Mouse (Mus musculus) NIH3T3 (cell line): Measurements from ENCODE around the gene Apobec1.
"Not testable (repeated sequence)": the region's sequence is repeated elsewhere in the genome, so short reads cannot be mapped to it uniquely, and the experiment has no call there.

Experiments
- DNase-seq: peaks from one replicate; pipeline ENCODE4 v3.0.0-alpha.2; 2012; ENCODE audit warnings: low read depth

The Apobec1 gene

DNA sequence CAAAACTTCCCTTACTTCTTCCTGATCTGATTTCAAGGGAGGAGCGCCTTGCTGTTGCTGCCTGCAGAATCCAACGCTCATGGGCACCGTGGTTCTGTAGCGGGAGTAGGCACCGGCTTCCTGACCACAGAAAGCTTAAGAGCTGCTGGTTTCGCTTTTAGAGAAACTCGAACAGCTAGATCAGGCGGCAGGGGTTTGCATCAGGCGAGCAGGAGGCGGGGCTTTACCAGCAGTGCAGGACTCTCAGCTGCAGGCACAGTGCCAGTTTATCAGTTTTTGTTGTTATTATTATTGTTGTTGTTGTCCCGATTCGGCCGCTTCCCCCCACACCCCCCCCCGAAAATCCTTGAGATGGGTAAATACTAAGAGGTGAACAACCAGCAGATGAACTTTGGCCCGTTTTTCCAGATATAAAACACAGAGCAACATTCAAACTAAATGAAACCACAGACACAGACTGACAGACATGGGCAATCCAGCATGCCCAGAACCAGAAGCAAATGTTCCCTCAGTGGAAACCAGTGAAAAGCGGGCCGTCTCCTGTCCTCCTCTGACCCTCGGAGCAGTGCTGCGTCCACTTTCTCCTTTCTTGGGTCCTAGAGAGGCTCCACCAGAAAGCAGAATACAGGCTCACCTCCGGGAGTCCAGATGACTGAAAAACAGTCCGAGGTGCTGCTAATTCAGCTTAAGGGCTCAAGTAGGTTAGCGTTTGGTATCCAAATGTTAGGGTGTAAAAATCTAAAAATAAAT is at the start of gene Apobec1:
Gene Apobec1 (minus strand): TSS at position 203 of the 750 bp plus-strand sequence.
- DNase-seq: peak; percentile 93

DNA sequence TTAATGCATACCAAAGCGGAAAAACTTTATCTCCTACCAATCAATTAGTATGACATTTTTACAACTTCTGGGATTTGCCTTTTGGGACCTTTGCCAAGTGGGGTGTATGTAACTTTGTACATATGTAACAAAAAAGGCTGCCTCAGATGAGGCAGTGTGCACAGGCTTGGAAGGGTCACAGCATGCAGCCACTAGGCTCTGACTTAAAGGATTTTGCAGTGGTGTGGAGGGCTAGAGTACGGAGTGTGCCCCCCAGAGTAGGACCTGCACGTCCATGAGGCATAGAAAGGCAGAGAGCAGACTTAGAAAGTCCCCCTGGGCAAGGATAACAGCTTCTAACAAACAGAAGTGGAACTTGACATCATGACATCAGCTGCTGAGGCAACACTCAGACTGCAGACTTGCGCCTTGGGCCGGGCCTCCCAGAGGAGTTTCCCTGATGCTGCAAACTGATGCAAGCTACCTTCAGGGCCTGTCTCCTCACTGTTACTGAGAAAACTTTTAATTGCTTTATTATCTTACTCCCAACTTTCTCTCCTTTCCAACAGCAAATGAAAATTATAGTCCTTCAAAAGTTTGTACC is 48.2 kb upstream of the Apobec1 start:
- no peak for DNase-seq

DNA sequence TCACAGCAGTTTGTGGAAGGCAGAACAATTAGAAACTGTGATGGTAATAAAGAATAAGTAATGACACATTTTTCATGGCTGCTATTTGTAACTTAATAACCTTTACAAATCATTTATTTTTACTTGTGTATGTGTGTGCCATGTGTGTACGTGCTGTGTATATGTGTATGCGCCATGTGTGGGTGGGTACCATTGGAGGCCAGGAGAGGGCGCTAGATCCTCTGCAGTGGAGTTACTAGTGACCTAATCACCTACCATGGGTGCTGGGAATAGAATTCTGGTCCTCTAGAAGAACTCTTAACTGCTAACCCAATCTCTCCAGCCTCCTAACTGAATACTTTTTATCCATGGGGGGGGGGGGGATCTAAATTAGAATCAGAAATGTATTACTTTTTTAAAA is 47.7 kb upstream of the Apobec1 start:
- no peak for DNase-seq

DNA sequence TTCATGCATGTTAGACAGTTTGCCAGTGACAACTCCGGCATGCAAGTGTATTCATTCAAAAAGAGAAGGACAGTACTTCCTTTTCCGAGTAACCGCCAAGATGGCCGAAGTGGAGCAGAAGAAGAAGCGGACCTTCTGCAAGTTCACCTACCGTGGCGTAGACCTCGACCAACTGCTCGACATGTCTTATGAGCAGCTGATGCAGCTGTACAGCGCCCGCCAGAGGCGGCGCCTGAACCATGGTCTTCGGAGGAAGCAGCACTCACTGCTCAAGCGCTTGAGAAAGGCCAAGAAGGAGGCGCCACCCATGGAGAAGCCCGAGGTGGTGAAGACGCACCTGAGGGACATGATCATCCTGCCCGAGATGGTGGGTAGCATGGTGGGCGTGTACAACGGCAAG is 42.0 kb upstream of the Apobec1 start:
- DNase-seq: not testable (repeated sequence)

DNA sequence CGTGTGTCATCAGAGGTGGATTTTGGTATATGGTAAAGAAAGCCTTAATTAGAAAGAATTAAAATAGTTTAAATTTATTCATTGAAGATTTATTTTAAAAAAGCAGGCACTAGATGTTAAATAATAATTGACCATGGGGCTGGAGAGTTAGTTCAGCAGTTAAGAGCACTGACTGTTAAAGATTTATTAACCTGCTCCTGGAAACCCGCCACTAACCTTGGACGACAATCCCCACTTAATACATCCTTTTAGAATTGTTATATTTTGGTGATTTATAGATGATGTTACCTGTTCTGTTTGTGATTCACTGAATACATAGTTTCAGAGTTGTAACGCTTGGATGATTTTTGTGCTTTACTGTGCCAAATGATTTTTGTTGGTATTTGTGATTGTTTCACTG is 35.3 kb upstream of the Apobec1 start:
- not testable (repeated sequence) for DNase-seq

DNA sequence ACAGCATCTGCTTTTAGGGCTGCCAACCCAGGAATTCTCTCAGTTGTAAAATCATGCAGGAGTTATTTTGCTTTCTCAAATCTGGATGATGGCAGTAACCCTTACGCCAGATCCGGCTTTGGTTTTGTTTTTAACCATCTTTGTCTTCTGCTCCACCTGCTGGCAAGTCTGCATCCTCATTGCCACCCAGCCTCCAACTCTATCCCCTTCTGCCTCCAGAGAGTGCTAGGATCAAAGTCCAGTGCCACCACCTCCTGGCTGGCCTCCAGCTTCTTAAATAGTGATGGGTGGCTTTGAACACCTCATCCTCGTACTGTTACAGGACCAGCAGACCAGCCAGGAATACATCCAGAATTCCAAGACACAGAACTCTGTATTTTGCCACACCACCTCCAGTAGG is 34.4 kb upstream of the Apobec1 start:
- peak; percentile 11 for DNase-seq

DNA sequence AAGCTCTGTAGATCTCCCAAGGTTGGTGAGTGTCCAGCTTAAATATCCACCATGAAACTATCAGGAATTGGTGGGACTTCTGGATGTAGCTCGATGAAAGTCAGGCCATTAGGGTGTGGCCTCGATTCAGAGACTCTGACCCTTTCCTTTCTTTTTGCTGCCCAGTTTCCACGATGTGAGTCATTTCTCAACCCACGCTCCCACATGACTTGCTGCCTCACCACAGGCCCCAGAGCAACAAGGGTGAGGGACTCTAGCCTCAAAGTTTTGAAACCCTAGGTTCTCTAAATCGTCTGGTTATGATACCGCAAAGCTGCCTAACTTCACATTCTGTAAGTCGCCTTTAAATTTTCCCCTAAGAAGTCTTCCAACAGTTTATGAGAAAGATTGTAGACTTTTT is 33.1 kb upstream of the Apobec1 start:
- peak; percentile 62 for DNase-seq

DNA sequence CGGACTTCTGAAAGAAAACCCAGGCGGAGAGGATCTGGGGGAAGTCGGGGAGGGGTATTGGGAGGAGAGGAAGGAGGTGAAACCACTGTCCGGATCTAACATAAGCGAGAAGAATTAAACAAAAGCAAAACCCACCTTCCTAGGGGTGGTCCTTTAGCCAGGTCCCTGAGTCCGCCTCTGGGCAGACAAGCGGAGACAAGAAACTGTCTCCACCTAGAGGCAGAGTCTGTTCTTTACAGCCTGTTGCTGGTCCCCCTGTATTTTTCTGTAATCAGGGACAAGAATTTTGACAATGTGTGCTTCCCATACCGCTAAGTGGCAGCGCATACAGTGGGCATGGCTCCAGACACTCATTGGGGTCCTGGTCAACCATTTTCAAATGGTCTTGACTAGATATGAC is 31.2 kb upstream of the Apobec1 start:
- DNase-seq: peak; percentile 25

DNA sequence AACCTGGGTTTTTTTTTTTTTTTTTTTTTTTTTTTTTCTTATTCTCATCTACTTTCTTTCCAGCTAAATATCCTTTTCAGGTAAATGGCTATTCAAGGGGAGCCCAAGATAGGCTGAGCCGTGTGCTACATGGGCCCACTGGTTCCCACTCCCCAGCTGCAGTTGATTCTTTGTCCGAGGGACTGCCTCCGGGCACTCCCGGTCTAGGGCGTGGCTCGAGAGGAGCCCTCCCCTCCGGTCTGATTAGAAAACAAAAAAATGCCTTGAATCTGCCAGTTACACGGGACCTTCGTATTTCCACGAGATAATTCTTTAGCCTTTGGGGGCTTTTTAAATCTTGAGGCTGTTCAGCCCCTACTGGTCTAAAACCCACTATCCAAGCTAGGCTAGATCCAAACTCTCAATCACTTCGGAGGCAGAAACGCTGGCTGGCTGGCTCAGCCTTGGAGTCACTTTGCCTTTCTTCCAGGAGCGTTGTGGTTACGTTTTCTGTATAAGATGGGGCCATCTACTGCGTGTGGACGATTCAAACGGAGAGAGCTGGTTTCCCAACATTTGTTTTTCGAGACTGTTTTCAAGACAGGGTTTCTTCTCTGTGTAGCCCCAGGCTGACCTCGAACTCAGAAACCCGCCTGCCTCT is 25.3 kb upstream of the Apobec1 start:
- no peak for DNase-seq

DNA sequence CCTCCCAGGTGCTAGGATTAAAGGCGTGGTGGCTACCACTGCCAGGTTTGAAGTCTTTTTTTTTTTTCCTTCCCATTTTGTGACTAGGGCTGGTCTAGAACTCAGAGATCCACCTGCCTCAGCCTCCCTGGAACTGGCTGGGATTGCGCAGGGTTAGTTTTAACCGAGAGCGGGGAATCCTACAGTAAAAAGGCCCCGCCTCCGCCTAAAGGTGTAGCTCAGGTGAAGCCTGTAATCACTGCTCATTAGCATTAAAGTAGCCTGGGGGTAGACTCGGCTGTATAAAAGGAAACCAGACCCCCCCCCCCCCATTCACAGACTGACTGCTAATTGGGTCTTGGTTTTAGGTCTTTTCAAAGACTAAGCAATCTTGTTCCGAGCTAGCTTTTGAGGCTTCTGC is 23.9 kb upstream of the Apobec1 start, which contains the start of gene Dppa3:
Gene Dppa3 (plus strand): TSS at position 301 of the 400 bp plus-strand sequence.
- DNase-seq: no peak

DNA sequence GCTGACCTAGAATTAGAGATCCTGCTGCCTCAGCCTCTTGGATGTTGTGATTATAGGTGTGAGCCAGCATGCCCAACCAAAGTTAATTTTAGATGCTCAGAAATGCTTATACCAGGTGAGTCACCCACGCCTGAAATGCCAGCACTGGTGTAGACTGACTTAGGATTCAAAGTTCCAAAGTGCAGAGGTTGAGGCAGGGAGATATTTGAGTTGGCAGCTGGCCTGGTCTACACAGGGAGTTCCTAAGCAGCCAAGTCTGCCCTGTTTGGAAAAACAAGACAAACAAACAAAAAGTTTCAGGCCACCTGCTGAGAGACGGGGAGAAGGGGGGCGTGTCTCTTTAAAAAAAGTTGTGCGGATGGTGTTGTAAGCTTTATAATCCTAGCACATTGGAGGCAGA is 22.9 kb upstream of the Apobec1 start:
- no peak for DNase-seq

DNA sequence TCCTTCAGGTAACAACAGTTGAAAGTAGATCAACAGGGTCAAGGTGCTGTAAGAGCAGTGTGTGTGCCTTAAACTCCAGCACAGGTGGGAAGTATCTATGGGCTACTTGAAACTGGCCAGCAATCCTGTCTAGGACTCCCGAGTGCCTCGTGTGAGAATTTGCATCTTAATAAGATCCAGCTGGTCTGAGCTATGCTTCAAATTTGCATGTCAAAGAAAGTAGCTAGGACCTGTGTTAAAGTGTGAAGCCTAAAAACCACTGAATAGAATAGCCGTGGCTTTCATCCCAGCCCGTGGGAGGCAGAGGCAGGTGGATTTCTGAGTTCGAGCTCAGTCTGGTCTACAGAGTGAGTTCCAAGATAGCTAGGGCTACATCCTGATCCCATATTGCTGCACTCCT is 22.2 kb upstream of the Apobec1 start:
- no peak for DNase-seq

DNA sequence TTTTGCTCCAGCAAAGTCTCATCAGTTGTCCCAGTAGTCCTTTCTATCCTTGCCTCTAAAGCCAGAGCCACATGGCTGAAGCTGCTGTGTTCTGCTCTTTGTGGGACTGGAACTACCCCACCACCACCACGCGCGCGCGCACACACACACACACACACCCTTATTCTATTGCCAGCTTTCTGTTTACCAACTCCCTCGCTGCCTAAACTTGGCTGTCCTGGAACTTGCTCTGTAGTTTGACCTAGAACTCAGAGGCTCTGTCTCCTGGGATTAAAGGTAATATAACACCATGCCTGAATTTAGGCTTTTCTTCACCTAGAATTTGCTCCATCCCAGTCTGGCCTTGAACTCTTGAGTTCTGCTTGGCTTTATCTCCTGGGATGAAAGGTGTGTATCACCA is 18.8 kb upstream of the Apobec1 start:
- DNase-seq: no peak

DNA sequence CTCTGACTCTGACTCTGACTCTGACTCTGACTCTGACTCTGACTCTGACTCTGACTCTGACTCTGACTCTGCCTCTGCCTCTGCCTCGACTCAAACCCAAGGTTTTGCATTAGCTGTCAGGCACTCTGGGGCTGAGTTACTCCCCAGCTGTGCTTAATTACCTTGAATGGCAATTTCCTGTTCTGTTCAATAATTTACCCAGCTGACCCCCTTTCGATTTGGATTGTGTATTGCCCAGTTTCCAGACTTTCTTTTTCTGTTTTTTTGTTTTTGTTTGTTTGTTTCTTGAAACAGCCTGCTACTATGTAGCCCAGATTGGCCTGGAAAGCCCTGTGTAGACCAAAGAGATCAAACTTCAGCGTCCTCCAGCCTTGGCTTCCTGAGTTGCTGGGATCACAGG is 13.8 kb upstream of the Apobec1 start:
- DNase-seq: no peak

DNA sequence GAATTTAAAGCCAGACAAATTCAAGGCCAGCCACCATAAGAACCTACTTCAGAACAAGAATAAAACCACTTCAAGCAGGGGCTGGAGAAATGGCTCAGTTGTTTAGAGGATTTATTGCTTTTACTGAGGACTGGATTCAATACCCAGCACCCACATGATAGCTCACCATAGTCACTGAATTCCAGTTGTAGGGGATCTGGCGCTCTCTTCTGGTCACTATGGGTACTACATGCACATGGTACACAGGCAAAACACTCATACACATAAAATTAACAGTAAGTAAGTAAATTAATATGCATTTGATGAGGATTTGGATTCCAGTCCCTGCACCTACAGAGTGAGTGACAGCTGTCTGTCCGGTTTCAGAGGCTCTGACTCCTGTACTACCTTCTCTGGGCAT is 11.8 kb upstream of the Apobec1 start:
- peak; percentile 37 for DNase-seq

DNA sequence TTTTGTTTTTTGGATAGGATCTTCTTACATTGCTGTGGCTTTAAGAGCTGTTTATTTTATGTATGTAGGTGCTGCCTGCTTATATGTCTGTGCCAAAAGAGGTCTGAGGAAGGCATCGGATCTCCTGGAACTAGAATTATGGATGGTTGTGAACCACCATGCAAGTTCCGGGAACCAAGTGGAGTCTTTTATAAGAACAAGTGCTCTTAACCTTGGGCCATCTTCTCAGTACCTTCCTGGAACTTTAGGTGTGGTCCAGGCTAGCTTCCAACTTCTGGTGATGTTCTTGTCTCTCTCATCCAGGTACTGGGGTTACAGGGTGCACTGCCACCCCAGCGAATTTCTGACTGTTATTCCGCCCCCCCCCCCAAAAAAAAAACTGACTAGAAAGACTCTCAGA is 10.2 kb upstream of the Apobec1 start:
- DNase-seq: no peak

DNA sequence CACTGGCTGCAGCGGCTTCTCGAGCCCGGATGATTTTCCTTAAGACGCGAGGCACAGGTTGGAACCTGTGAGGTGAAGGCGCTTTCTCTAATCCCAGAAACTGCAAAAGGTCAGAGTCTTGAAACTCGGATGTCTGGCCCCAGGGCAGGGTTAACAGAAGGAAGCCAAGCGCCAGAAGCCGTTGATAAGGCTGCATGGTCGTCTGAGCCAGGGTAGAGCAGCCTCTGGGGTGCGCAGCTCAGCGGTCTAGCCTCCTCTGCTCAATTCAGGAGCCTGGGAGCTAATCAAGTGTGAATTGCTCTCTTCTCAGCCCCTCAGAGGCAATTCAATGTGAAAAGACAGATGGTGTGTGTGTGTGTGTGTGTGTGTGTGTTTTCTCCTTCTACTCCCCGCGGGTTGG is 7.5 kb upstream of the Apobec1 start, which contains the start of gene Gdf3:
Gene Gdf3 (minus strand): TSS at position 317 of the 400 bp plus-strand sequence.
- DNase-seq: no peak

DNA sequence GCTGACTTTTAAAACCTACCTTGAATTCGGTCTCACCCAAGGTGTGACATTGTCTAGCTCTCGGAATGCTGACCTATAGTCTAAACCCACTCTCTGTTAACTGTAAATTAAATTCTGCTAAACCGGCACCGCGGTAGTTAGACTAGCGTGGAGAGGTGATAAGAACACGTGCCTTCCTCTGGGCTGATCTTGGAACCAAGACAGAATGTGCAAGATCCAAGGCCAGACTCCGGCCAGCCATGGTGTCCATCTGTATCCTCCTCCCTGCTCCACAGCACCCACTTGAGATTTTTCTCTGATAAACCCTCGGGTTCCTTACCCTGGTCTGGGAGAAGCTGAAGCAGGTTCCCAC is 7.1 kb upstream of the Apobec1 start:
- no peak for DNase-seq

DNA sequence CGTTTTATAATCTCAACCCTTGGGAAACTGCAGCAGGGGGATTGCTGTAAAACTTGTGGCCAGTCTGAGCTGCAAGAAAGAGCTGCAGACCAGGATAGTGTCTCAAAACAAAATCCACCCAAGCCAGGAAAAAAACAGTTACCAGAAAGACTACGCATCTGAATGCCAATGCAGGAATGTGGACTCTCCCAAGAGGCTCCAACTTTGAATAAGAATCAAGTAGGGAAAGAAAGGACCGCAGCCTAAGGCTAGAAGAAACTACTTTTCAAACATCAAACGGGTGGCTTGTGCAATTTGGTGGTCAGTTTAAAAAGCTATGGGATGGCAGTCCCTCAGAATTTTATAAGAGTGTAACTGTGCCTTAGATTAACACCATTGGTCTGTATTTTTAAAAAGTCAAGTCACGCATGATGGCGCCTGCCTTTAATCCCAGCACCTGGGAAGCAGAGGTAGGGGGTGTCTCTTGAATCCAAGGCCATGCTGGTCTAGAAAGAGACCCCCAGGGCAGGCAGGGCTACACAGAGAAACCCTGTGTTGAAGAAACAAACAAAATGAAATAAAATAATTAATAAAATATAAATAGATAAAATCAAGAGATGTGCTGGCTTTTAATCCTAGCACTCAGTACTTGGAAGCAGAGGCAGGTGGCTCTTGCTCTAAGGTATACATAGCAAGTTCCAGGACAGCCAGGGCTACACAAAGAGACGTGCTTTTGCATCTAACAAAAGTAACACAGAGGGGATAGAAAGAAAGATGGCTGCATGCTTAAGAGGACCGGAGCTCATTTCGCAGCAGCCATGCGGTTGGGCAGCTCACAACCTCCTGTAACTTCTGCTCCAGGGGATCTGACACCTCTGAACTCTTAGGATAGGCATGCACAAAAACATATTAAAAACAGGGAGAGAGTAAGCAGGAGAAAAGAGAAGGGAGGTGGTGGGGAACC is 6.5 kb upstream of the Apobec1 start:
- peak; percentile 28 for DNase-seq

DNA sequence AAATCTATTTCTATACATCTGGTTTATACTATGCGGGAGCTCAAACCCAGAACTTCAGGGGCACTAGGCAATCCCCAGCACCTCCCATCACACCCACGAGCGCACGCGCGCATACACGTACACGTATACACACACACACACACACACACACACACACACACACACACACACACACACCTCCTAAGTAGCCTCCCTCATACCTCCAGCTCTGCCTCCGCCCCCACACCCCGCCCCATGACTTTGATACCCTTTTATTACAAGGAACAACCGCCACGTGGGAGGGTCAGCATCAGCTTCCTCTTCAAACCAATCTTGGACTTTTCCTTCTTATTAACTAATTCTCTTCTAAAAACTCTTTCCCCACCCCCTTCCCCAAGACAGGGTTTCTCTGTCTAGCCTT is 5.5 kb upstream of the Apobec1 start:
- DNase-seq: no peak

DNA sequence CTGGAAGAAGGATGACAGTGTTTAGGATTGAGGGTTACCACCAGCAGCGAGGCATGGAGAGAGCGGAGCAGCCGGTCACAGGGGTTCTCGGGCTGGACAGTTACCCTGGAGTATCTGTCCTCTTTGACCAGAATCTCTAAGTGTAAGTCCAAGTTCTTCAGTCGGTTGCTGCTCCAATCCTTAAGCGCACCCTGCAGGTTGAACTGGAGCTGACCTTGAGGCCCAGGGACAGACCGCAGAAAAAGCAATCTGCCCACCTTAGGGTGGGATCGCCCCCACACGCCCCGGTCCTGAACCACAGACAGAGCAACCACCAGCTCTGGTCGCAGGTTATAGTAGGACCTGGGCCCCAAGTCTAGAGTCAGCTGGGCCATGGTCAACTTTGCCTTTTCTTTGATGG is 4.4 kb upstream of the Apobec1 start:
- no peak for DNase-seq

DNA sequence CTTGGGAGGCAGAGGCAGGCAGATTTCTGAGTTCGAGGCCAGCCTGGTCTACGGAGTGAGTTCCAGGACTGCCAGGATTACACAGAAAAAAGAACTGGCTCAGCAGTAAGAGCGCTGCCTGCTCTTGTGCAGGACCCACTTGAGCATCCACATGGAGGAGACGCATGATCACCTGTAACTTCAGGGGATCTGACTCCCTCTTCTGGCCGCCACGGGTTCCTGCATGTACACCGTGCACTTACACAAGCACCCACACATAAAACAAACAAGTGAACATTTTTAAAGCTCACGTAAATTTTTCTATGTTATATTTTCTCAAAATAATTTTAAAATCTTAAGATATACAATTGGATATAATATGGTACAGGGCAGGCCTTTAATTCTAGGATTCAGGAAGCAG is 3.2 kb upstream of the Apobec1 start:
- DNase-seq: peak; percentile 25
